Mouse (Mus musculus) embryonic facial prominence, embryonic 11.5 days (tissue): ENCODE data around the gene Nlrx1. TPM values are rescaled to one million over a fixed set of nuclear protein-coding genes. Genes with fewer than 3 reads are reported as not detected.

ENCODE experiments used
- ATAC-seq: fragments of 200-750 bp; cut with Nextera tagmentation; replicated peaks from 2 replicates; pipeline ENCODE4 v1.8.0; 2017; ENCODE audit warnings: low read depth; ENCODE audit not compliant: insufficient number of reproducible peaks, low FRiP score, low TSS enrichment
- DNase-seq: peaks from one replicate; pipeline ENCODE4 v3.0.0-alpha.2; 2015; ENCODE audit warnings: low spot score
- H3K27ac ChIP-seq: fragments of 300-500 bp; sonication (generic); replicated peaks from 2 replicates; pipeline ENCODE4 v1.5.1; 2014; ENCODE audit warnings: mild to moderate bottlenecking, low read depth, low read length, control low read depth
- H3K27me3 ChIP-seq: fragments of 300-500 bp; sonication (generic); 2 replicates; pipeline ENCODE4 v1.6.1; 2014; ENCODE audit warnings: mild to moderate bottlenecking, low read length, moderate library complexity, mixed read lengths; ENCODE audit not compliant: control insufficient read depth, insufficient read depth
- H3K36me3 ChIP-seq: fragments of 300-500 bp; sonication (generic); replicated peaks from 2 replicates; pipeline ENCODE4 v1.6.1; 2014; ENCODE audit warnings: low read depth, mild to moderate bottlenecking, low read length, moderate library complexity, mixed read lengths; ENCODE audit not compliant: control insufficient read depth, insufficient read depth
- H3K4me1 ChIP-seq: fragments of 300-500 bp; sonication (generic); 2 replicates; pipeline ENCODE4 v1.6.1; 2014; ENCODE audit warnings: low read length, mixed read lengths; ENCODE audit not compliant: control insufficient read depth, insufficient read depth
- H3K4me2 ChIP-seq: fragments of 300-500 bp; sonication (generic); 2 replicates; pipeline ENCODE4 v1.6.1; 2014; ENCODE audit warnings: low read depth, mild to moderate bottlenecking, control low read depth, low read length, moderate library complexity
- H3K4me3 ChIP-seq: fragments of 300-500 bp; sonication (generic); 2 replicates; pipeline ENCODE4 v1.5.1; 2014; ENCODE audit warnings: low read depth, low read length, control low read depth
- H3K9ac ChIP-seq: fragments of 300-500 bp; sonication (generic); replicated peaks from 2 replicates; pipeline ENCODE4 v1.6.1; 2014; ENCODE audit warnings: mild to moderate bottlenecking, control low read depth, low read length
- H3K9me3 ChIP-seq: fragments of 300-500 bp; sonication (generic); replicated peaks from 2 replicates; pipeline ENCODE4 v1.6.1; 2016; ENCODE audit warnings: mild to moderate bottlenecking, low read length, inconsistent platforms, mixed read lengths; ENCODE audit not compliant: control insufficient read depth
- WGBS: fragments of 180-500 bp; shearing (Covaris S2); extraction: QIAGEN DNeasy Blood & Tissue Kit; methylation state at CpG from one replicate; pipeline ENCODE4 v1.1.7; 2014; 5-methylcytosine and 5-hydroxymethylcytosine counted together
- polyA plus RNA-seq: library from polyadenylated mRNA; unstranded; fragments of >200 nt; fragmentation: Nextera tagmentation; extraction: Ambion mirVana; gene quantifications from 2 replicates; pipeline ENCODE4 v1.2.1, GENCODE M21; 2014

The Nlrx1 gene
- polyA plus RNA-seq, 1 experiment from 2014 or later: 2.6 TPM

DNA sequence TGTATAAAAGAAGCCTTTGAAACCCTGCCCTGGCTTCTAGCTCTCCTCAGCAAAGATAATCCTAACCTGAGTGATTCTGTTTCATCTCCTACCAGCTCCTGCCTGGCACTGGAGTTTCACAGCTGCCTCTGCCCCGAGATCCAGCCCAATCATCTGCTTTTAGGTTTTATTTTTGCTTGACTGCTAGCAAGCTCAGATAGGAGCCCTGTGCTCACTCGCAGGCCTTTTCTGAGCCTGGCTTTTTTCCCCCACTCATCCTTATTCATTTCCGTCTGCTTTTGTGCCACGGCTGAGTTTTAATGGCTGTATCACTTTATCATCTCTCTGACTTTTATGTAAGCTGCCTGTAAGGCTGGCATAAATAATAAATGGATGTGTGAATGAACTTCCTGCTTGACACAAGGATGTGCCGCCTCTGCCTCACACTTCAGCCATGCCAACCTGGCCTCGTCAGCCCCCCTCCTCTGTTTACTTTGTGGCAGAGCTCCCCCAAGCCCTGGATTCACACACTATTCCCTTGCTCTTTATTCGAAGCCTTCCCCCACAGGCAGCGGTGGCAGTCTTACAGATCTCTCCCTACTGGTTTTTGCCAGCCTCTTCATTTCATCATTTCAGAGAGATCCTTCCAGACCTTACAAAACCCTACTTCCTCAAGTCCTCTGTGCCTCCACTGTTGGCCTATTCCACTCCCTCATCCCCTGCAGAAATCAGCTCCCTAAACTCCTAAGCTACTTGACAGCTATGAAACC, 1.7 kb downstream of the Nlrx1 start:
- 74% methylated on average over 8 of the region's 8 CpGs for WGBS
- Histone ChIP-seq H3K4me1 (no peaks in the 10 kb centered on the region), H3K4me3 (no peak overlapping the region), H3K4me2 (no peak overlapping the region), H3K9ac (no peak overlapping the region; the same call in 1 of the 2 replicates), H3K27me3 (no peaks in the 10 kb centered on the region), H3K36me3 (no peaks in the 10 kb centered on the region), H3K27ac (no peak overlapping the region), H3K9me3 (no peaks in the 10 kb centered on the region)
- no peak for ATAC-seq
- no peak for DNase-seq

DNA sequence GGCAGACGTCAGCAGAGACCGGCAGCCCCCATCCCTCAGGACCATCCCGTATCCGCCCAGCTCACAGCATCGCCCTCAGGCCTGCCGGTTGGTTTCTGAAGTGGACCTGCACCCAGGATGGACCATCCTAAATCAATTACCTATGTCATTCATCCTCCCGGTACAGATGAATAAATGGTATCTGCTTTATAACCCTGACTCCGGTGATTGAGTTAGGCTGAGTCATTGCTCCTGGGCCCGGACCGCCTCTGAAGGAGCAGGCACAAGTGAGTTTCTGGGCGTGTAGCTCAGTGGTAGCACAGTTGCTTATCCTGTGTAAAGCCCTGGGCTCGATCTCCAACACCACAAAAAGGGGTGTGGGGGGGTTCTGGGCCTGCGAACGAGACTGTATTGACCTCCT, 7.0 kb downstream of the Nlrx1 start:
- no peak overlapping the region for H3K27ac ChIP-seq
- no peaks in the 10 kb centered on the region for H3K27me3 ChIP-seq
- H3K9ac ChIP-seq: no peak overlapping the region
- H3K4me3 ChIP-seq: no peak overlapping the region
- H3K4me2 ChIP-seq: no peak overlapping the region
- no peak for DNase-seq
- H3K36me3 ChIP-seq: no peaks in the 10 kb centered on the region
- no peaks in the 10 kb centered on the region for H3K4me1 ChIP-seq
- no peaks in the 10 kb centered on the region for H3K9me3 ChIP-seq
- WGBS: 84% methylated on average over 14 of the region's 14 CpGs
- no peak for ATAC-seq

DNA sequence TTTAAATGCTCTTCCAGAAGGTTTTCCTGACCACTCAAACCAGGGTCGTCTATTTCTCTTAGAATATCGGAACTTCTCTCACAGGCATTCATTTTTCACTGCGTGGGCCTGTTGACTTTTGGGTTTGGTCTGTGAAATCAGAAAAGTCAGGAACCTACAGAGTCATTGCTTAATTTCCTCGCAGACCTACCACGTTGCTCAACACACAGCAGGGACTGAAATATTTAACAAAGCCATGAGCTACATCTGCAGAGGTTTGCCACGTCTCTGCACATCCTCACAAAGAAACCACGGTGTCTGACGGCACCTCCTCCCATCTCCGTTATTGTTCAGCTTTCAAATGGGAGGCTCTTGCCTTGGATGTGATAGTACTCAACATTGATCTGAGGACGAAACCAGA, 9.4 kb downstream of the Nlrx1 start:
- no peaks in the 10 kb centered on the region for H3K36me3 ChIP-seq
- H3K4me3 ChIP-seq: no peak overlapping the region
- no peaks in the 10 kb centered on the region for H3K27me3 ChIP-seq
- H3K4me2 ChIP-seq: no peak overlapping the region
- H3K9ac ChIP-seq: no peak overlapping the region
- no peak overlapping the region for H3K27ac ChIP-seq
- no peak for ATAC-seq
- peaks cover 2% of the 10 kb centered on the region; the same call in 1 of the 2 replicates for H3K4me1 ChIP-seq
- DNase-seq: no peak
- no peaks in the 10 kb centered on the region for H3K9me3 ChIP-seq
- WGBS: 78% methylated on average over 10 of the region's 10 CpGs

DNA sequence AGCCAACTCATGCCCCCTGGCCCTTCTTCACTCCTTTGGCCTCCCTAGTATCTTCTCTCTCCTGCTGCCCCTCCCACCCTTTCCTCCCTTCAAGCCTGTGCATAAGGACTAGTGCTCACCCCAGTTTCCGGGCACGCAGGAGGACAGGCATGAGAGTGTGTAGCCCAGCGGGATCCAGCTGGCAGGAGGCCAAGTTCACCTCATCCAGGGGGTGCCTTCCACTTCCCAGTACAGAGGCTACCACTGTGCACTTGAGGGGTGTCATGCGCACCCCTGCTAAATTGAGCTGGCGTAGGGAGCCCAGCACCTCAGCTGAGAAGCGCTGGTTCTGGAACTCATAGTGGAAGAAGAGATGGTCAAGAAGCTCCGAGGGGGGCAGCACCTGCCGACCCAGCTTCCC, 12.2 kb downstream of the Nlrx1 start:
- 85% methylated on average over 8 of the region's 8 CpGs for WGBS
- no peak overlapping the region for H3K4me3 ChIP-seq
- no peak overlapping the region for H3K27ac ChIP-seq
- H3K36me3 ChIP-seq: no peaks in the 10 kb centered on the region
- no peak overlapping the region for H3K9ac ChIP-seq
- H3K9me3 ChIP-seq: no peaks in the 10 kb centered on the region
- no peaks in the 10 kb centered on the region for H3K27me3 ChIP-seq
- H3K4me1 ChIP-seq: peaks cover 2% of the 10 kb centered on the region; the same call in 1 of the 2 replicates
- ATAC-seq (no peak), DNase-seq (no peak)
- H3K4me2 ChIP-seq: no peak overlapping the region

DNA sequence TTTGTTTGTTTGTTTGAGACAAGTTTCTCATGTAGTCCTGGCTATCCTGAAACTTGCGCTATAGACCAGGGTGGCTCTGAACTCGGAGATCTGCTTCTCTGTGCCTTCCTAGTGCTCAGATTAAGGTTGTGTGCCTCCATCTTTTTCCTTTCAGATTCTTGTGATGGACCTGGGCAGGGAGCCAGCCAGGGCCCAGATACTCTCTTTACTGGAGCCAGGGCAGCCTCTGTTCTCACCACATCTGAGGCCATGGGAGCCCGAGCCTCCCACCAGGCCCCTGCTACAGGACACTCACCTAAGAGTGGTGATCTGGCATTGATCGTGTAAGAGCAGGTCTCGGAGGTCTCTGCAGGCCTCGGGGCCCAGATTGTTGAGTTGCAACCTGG, 13.3 kb downstream of the Nlrx1 start:
- ATAC-seq (no peak), DNase-seq (no peak)
- no peak overlapping the region for H3K27ac ChIP-seq
- WGBS: 60% methylated on average over 6 of the region's 6 CpGs
- H3K4me3 ChIP-seq: no peak overlapping the region
- no peaks in the 10 kb centered on the region for H3K27me3 ChIP-seq
- no peak overlapping the region for H3K9ac ChIP-seq
- no peak overlapping the region for H3K4me2 ChIP-seq
- no peaks in the 10 kb centered on the region for H3K36me3 ChIP-seq
- no peaks in the 10 kb centered on the region for H3K9me3 ChIP-seq
- H3K4me1 ChIP-seq: peaks cover 2% of the 10 kb centered on the region; the same call in 1 of the 2 replicates

DNA sequence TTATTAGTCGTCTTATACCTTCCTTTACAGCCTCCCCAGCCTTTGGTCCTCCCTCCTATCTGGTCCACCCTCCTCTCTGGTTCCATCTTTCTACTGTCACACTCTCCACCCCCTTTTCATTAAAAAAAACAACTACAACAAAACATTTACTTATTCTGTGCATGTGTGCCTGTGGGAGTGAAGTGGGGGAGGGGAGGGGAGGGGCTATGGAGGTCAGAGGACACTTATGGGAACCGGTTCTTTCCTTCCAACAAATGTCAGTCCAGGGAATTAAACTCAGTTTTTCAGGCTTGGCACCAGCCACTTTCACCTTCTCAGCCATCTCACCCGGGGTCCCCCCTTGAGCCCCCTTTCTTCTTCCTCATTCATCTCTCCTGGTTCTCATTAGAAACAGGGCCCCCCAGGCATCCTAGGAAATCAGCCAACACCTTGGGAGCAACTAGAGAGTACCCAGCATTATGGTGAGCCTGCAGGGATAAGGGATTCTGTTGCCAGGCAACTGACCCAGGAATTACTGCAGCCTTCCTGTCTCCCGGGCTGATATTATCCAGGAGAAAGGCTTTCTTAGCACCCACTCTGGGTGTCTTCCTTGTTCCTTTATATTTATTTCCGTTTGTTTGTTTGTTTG, 13.8 kb downstream of the Nlrx1 start:
- Histone ChIP-seq H3K36me3 (no peaks in the 10 kb centered on the region), H3K9ac (no peak overlapping the region), H3K4me3 (no peak overlapping the region), H3K9me3 (no peaks in the 10 kb centered on the region), H3K4me2 (no peak overlapping the region), H3K27me3 (no peaks in the 10 kb centered on the region), H3K4me1 (peaks cover 2% of the 10 kb centered on the region; the same call in 1 of the 2 replicates), H3K27ac (no peak overlapping the region)
- DNase-seq (peak; percentile 41), ATAC-seq (no peak)
- WGBS: 5% methylated on average over 5 of the region's 5 CpGs

DNA sequence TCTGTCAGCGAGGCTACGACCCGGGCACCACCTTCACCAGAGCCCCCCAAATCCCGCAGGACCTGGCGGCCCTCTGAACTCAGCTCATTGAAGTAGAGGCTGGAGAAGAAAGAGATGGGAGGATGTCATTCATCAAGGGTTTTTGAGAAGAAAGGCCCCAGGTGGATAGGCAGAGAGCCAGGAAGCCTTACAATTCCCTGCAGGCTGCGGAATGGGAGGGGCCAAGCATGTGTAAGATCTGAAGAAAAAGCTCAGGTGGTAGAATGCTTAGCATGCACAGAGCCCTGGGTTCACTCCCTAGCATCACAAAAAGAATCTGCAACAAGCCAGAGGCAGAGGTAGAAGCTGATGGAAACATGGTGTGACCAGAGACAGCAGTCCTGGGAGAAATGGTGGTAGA, 15.0 kb downstream of the Nlrx1 start:
- Histone ChIP-seq H3K4me1 (peaks cover 2% of the 10 kb centered on the region; the same call in 1 of the 2 replicates), H3K9me3 (no peaks in the 10 kb centered on the region), H3K27me3 (no peaks in the 10 kb centered on the region), H3K4me3 (no peak overlapping the region), H3K36me3 (no peaks in the 10 kb centered on the region), H3K4me2 (no peak overlapping the region), H3K9ac (no peak overlapping the region), H3K27ac (no peak overlapping the region)
- ATAC-seq: no peak
- DNase-seq: no peak
- WGBS: 81% methylated on average over 6 of the region's 6 CpGs

DNA sequence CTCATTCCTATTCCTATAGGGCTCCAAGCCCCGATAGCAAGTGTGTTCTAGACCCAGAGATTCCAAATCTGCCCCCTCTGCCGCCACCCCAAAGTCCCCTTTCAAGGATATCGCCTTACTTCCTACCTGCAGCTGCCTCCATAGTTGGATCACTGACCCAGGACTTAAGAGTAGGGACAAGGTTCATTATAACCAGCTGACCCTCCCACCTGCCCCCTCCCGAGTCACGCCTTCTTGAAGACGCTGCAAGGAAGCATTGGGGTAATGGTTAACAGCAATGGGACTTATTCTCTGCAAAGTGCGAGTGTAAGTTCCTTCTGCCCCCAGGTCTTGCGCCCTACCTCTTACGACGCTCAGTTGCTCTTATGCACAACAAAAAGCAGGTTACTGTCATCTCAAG, 17.1 kb downstream of the Nlrx1 start, which contains the start of gene Pdzd3:
Pdzd3 (minus strand) TSS at position 158 of the 400 bp plus-strand sequence.
- Histone ChIP-seq H3K9ac (no peak within 1 kb of the TSS), H3K27ac (no peak within 1 kb of the TSS), H3K27me3 (no peaks in the 10 kb centered on the region), H3K4me1 (peaks cover 2% of the 10 kb centered on the region; the same call in 1 of the 2 replicates), H3K9me3 (no peaks in the 10 kb centered on the region), H3K36me3 (no peaks in the 10 kb centered on the region), H3K4me3 (no peak within 1 kb of the TSS), H3K4me2 (no peak within 1 kb of the TSS)
- ATAC-seq: no peak
- DNase-seq: no peak
- WGBS: 84% methylated on average over 10 of the region's 10 CpGs
